Mouse (Mus musculus): ENCODE results near the gene Exoc8. TPM values are rescaled to one million over a fixed set of nuclear protein-coding genes. Genes with fewer than 3 reads are reported as not detected.

Gene Exoc8
- polyA plus RNA-seq, 1 experiment from 2014 or later, result 14.6 TPM

DNA sequence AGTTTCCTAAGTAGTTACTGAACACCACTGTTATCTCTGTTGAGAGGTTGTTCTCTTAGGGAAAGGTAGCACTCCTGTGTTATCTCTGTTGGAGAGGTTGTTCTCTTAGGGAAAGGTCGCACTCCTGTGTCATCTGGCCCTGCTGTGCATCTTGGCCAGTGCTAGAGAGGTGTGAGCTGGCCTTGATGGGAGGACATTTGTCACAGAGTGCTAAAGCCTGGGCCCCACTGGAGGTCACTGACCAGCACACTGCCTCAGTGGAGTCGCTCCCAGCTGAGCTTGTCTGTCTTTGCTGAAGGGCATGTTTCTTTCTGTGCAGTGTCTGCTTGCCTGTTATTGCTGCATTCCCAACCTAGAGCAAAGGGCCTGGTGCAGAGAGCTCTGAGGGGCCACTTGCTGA, 30.4 kb downstream of the Exoc8 start:
- no peak for ATAC-seq (ENCODE audit: insufficient number of reproducible peaks, insufficient read depth, low FRiP score, low TSS enrichment)
- H3K36me3 ChIP-seq, result peaks cover 20% of the 10 kb centered on the region
- peaks cover 6% of the 10 kb centered on the region for H3K4me1 ChIP-seq
- no peak overlapping the region for H3K27ac ChIP-seq
- no peak overlapping the region for H3K4me3 ChIP-seq
- H3K4me2 ChIP-seq (replicated peaks), result no peak overlapping the region
- H3K9ac ChIP-seq, result no peak overlapping the region
- H3K9me3 ChIP-seq, result no peaks in the 10 kb centered on the region
- H3K27me3 ChIP-seq, result no peaks in the 10 kb centered on the region
- WGBS, result 81% methylated on average over 2 of the region's 2 CpGs

DNA sequence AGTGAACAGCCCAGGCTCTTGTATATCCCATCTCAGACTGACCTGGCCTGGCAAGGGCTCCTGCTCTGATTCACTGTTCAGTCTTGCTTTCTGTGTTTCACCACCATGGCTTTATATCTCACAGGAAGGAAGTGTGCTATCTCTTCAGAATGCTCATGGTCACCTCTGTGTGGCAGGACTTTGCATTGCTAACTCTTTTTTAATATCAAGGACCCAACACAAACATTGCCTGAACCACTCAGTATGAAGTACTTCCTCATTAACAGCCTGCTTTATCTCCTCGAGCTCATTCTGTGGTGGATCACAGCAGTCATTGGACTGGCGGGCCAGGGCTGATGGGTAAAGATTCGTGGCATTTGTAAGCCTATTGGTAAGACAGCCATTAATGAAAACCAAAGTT, 30.8 kb downstream of the Exoc8 start:
- WGBS, result 85% methylated on average over 3 of the region's 3 CpGs
- H3K9me3 ChIP-seq, result no peaks in the 10 kb centered on the region
- ATAC-seq (ENCODE audit: insufficient number of reproducible peaks, insufficient read depth, low FRiP score, low TSS enrichment), result no peak

DNA sequence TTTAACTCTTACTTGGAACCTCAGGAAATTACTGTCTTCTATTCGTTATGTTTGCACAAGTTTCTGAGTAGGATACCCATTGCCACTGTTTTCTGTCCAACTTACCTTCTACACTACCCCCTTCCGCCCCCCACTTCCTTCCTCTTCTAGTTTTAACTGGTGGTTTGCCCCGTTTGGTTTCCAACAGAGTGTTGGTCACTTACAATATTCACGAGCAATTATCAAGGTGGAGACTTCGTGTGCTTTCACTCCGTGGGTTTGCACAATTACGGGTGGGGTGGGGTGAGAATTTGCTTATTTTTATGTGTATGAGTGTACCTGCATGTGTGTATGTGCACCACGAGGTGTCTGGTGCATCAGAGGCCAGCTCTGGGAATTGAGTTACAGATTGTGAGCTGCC, 33.8 kb downstream of the Exoc8 start:
- WGBS, result 14% methylated on average over 8 of the region's 8 CpGs
- peak overlapping the region; percentile 79 for H3K4me2 ChIP-seq (replicated peaks)
- peaks cover 22% of the 10 kb centered on the region for H3K36me3 ChIP-seq
- H3K4me3 ChIP-seq, result peak overlapping the region; percentile 97
- no peaks in the 10 kb centered on the region for H3K9me3 ChIP-seq
- no peak for ATAC-seq (ENCODE audit: insufficient number of reproducible peaks, insufficient read depth, low FRiP score, low TSS enrichment)
- H3K27ac ChIP-seq, result no peak overlapping the region; the same call in 1 of the 2 replicates
- H3K4me1 ChIP-seq, result peaks cover 11% of the 10 kb centered on the region
- H3K27me3 ChIP-seq, result no peaks in the 10 kb centered on the region
- H3K9ac ChIP-seq, result peak overlapping the region; percentile 91

More for the DNA sequence above, 30.8 kb downstream of the Exoc8 start:
- Histone ChIP-seq H3K4me3 (no peak overlapping the region), H3K4me2 (replicated peaks) (no peak overlapping the region), H3K27ac (no peak overlapping the region), H3K36me3 (peaks cover 15% of the 10 kb centered on the region), H3K9ac (no peak overlapping the region), H3K27me3 (no peaks in the 10 kb centered on the region), H3K4me1 (peaks cover 8% of the 10 kb centered on the region)

DNA sequence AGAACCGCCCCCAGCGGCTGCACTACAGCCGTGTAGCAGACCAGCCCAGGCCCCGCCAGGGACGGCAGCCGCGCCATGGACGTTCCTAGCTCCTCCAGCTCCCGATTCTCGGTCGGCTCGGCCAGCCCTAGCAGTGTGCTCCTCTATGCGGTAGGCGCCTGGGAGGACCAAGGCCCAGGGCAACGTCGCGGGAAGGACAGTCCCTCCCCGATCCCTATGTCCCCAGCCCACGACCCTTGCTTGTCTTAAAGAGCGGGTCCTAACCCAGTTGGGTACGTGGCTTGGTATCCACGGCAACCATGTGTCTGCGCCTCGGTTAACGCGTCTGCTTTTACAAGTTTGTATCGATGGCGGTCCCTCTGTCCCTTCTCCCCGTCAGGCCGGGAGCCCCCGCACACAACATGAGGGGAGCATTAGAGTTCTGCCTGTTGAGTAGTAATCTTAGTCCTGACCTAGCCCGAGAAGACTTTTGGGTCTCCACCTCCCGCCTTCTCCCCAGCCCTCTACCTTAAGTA, 34.3 kb downstream of the Exoc8 start:
- Histone ChIP-seq H3K4me1 (peaks cover 11% of the 10 kb centered on the region), H3K9ac (peak overlapping the region; percentile 91), H3K4me3 (peak overlapping the region; percentile 97), H3K27me3 (no peaks in the 10 kb centered on the region), H3K27ac (peak overlapping the region; percentile 93), H3K4me2 (replicated peaks) (peak overlapping the region; percentile 79), H3K9me3 (no peaks in the 10 kb centered on the region), H3K36me3 (peaks cover 27% of the 10 kb centered on the region)
- 1% methylated on average over 33 of the region's 33 CpGs for WGBS
- ATAC-seq (ENCODE audit: insufficient number of reproducible peaks, insufficient read depth, low FRiP score, low TSS enrichment), result peak; percentile 82; the same call in 1 of the 2 replicates

DNA sequence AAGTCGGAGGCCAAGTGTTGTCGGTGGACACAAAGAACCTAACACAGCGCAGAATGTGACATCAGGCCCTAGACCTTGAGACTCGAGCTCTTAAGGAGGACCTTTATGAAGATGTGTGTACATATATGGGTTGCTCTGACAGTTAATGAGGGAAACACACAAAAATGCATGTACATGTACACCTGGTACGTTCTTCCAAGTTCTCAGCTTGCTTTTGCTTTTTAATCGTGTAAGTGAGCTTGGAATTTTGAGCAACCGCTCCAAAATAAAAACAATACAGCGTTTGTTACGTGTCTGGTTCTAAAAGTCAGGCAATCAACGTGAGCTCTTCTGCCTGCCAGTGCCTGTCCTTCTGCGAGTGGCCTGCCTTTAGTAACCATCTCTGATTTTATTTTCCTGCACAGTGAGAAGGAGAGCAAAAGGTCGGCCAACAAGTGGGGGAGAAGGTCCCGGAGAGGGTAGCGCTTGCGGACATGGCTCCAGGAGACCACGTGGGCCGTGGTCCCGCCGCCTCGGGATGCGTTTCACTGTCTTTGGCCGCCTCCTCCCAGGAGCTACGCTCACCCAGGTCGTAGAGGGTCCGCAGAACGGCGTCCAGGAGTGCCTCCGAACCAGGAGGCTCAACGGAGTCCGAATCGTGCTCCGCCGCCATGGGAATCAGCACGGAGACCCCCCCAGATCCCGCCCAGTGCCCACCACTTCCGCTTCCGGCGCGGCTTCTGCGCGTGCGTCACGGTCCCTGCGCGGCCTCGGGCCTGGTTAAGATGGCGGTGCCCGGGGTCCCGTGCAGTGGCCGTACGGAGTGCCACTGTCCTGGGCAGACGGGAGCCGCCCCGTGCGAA, 35.0 kb downstream of the Exoc8 start, which contains the start of the genes Gnpat and 2810004N23Rik:
Gene Gnpat (plus strand): TSS at position 713 of the 842 bp plus-strand sequence.
Gene 2810004N23Rik (minus strand): TSS at position 800 of the 842 bp plus-strand sequence.
- ATAC-seq (ENCODE audit: insufficient number of reproducible peaks, insufficient read depth, low FRiP score, low TSS enrichment), result peak; percentile 92
- 1% methylated on average over 55 of the region's 55 CpGs for WGBS
- H3K4me2 ChIP-seq (replicated peaks), result peak within 1 kb of the TSS; percentile 79
- H3K36me3 ChIP-seq, result peaks cover 34% of the 10 kb centered on the region
- H3K4me3 ChIP-seq, result peak within 1 kb of the TSS; percentile 97
- peak within 1 kb of the TSS; percentile 91 for H3K9ac ChIP-seq
- no peaks in the 10 kb centered on the region for H3K9me3 ChIP-seq
- peaks cover 11% of the 10 kb centered on the region for H3K4me1 ChIP-seq
- no peaks in the 10 kb centered on the region for H3K27me3 ChIP-seq
- peak within 1 kb of the TSS; percentile 93 for H3K27ac ChIP-seq

DNA sequence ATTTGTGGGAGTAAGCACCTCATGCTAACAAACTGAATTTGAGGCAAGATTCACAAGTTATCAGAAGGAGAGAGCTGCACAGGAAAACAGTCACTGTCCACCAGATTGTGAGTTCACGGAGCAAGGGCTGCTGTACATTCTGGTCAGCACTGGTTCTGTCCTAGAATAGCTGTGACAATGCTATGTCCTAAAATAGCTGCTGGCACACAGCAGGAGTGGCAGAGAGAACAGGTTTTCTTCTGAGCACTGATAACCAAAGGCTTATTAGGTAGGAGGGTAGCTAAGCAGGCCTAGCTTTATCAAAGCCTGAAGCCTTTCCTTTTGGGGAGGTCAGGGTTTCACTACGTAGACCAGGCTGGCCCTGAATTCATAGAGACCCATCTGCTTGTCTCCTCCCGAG, 37.3 kb downstream of the Exoc8 start:
- H3K9ac ChIP-seq, result no peak overlapping the region
- H3K27me3 ChIP-seq, result no peaks in the 10 kb centered on the region
- H3K4me3 ChIP-seq, result no peak overlapping the region
- ATAC-seq (ENCODE audit: insufficient number of reproducible peaks, insufficient read depth, low FRiP score, low TSS enrichment), result no peak
- no peak overlapping the region for H3K27ac ChIP-seq
- no peak overlapping the region for H3K4me2 ChIP-seq (replicated peaks)
- peaks cover 53% of the 10 kb centered on the region for H3K36me3 ChIP-seq
- WGBS, result 97% methylated on average over 3 of the region's 3 CpGs
- H3K4me1 ChIP-seq, result peaks cover 11% of the 10 kb centered on the region
- no peaks in the 10 kb centered on the region for H3K9me3 ChIP-seq

DNA sequence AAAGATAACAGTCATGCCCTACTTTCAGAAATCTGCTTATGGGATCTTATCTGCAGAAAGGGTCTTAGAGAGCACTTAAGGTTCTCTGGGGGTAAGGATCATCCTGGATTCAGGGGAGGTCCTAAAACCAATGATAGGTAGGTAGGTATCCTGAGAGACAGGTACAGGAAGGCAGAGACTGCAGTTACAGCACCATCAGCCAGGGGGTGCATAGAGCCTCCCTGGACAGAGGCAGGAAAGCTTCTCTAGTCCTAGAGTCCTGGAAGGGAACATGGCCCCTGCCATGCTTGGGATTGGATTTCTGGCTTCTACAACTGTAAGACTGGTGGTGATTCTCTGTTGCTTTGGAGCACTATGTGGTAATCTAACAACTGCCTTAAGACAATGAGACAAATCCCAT, 38.0 kb downstream of the Exoc8 start:
- H3K9ac ChIP-seq, result no peak overlapping the region
- ATAC-seq (ENCODE audit: insufficient number of reproducible peaks, insufficient read depth, low FRiP score, low TSS enrichment), result no peak
- no peaks in the 10 kb centered on the region for H3K27me3 ChIP-seq
- peaks cover 60% of the 10 kb centered on the region for H3K36me3 ChIP-seq
- no peak overlapping the region for H3K4me2 ChIP-seq (replicated peaks)
- H3K4me3 ChIP-seq, result no peak overlapping the region
- H3K9me3 ChIP-seq, result no peaks in the 10 kb centered on the region
- H3K27ac ChIP-seq, result no peak overlapping the region
- peaks cover 11% of the 10 kb centered on the region for H3K4me1 ChIP-seq

DNA sequence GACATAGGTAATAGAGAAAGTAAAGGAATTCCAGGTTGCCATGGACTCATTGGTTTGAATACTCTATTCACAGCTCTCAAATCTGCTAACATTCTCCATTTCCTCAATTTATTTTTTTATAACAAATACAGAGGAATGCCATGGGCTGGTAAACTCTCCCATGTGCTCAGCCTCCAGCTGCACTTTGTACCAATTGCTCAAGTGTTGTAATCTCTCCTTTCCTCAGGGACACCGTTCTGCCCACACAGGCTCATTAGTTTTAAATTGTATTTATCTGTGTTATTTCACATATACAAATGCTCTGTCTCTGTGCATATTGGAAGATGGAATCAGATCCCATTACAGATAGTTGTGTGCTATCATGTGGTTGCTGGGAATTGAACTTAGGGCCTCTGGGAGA, 44.0 kb downstream of the Exoc8 start:
- 95% methylated on average over 1 of the region's 1 CpGs for WGBS
- no peaks in the 10 kb centered on the region for H3K4me1 ChIP-seq
- H3K36me3 ChIP-seq, result peaks cover 61% of the 10 kb centered on the region
- H3K27ac ChIP-seq, result no peak overlapping the region
- no peak overlapping the region for H3K4me2 ChIP-seq (replicated peaks)
- ATAC-seq (ENCODE audit: insufficient number of reproducible peaks, insufficient read depth, low FRiP score, low TSS enrichment), result no peak
- H3K4me3 ChIP-seq, result no peak overlapping the region
- H3K9me3 ChIP-seq, result no peaks in the 10 kb centered on the region
- H3K9ac ChIP-seq, result no peak overlapping the region
- H3K27me3 ChIP-seq, result no peaks in the 10 kb centered on the region

DNA sequence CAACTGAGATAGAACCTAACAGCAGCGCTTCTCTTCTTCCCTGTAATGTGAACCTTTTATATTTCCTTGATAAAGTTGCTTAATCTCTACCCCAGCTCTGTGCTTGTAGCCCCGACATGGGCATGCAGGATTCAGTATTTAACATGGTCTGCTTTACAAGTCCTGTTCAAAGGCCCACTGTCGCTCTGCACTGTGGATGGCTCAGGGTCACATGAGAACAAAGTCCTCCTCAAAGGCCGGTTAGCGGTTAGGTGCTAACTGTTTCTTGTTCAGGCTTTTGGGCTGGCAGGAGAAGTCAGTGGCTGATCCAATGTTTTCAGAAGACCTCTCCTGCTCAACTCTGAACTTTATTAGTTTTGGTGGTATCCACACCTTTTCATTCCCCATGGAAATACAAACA, 51.9 kb downstream of the Exoc8 start:
- no peaks in the 10 kb centered on the region for H3K9me3 ChIP-seq
- H3K9ac ChIP-seq, result no peak overlapping the region
- no peak overlapping the region for H3K27ac ChIP-seq
- H3K4me1 ChIP-seq, result no peaks in the 10 kb centered on the region
- no peak overlapping the region for H3K4me2 ChIP-seq (replicated peaks)
- H3K36me3 ChIP-seq, result peaks cover 32% of the 10 kb centered on the region
- H3K27me3 ChIP-seq, result no peaks in the 10 kb centered on the region
- H3K4me3 ChIP-seq, result no peak overlapping the region
- 92% methylated on average over 5 of the region's 5 CpGs for WGBS
- ATAC-seq (ENCODE audit: insufficient number of reproducible peaks, insufficient read depth, low FRiP score, low TSS enrichment), result no peak

DNA sequence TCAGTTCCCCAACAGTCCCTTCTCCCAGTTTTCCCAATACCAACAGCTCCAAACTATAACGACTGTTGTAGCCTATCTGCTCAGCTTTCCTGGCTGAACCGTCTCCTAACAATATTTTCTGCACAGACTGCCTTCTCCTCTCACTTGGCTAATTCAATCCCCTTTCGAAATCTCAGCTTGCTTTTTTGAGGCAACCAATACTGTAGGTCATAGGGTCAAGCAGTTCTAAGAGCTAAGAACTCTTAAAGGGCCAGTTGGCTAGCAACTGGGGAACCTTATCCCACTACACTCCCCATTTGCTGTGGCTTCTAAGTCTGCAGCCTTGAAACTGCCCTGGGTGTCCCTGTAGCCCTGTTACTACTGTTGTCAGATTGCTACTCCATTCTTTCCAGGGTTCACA, 52.4 kb downstream of the Exoc8 start:
- no peak for ATAC-seq (ENCODE audit: insufficient number of reproducible peaks, insufficient read depth, low FRiP score, low TSS enrichment)
- Histone ChIP-seq H3K4me3 (no peak overlapping the region), H3K4me2 (replicated peaks) (no peak overlapping the region), H3K4me1 (no peaks in the 10 kb centered on the region), H3K9me3 (no peaks in the 10 kb centered on the region), H3K36me3 (peaks cover 37% of the 10 kb centered on the region), H3K9ac (no peak overlapping the region), H3K27ac (no peak overlapping the region), H3K27me3 (no peaks in the 10 kb centered on the region)
- WGBS, result 71% methylated on average over 3 of the region's 3 CpGs
